Mouse (Mus musculus) mouse embryonic stem cell (cell line): ENCODE measurements around the gene Sin3b.
"Not testable (repeated sequence)": the region's sequence is repeated elsewhere in the genome, so short reads cannot be mapped to it uniquely, and the experiment has no call there.

Experiments used
- in situ Hi-C, 2 experiments: fragments of 300-500 bp; cut with MboI; formaldehyde crosslinking; loops; 1 replicate in 1 of 2; 3 replicates in 1 of 2; pipeline ENCODE4 v1.14.3; 2019 to 2020; ENCODE audit warnings: low sequenced_read_pairs in 2 of 2, low pct_unique_long_range_greater_than_20kb in 1 of 2, mixed read lengths in 1 of 2; ENCODE audit not compliant: unreplicated experiment in 1 of 2

Sin3b gene

GRCm38 (mm10) chr8:72722769-72723650, at the start of gene Sin3b:
Gene Sin3b (plus strand): TSS chr8:72723285.
- in situ Hi-C loops = no loop called here

- in situ Hi-C loops = no loop called here
These were observed 48.9 kb upstream of the Sin3b start for GRCm38 (mm10) chr8:72674184-72674583.

GRCm38 (mm10) chr8:72676436-72676835, 46.6 kb upstream of the Sin3b start:
- in situ Hi-C loops = no loop called here

- in situ Hi-C loops = not testable (repeated sequence)
These were observed 46.2 kb upstream of the Sin3b start for GRCm38 (mm10) chr8:72676844-72677243.

GRCm38 (mm10) chr8:72677331-72677730, 45.8 kb upstream of the Sin3b start:
- in situ Hi-C loops = no loop called here

GRCm38 (mm10) chr8:72680133-72680532, 43.0 kb upstream of the Sin3b start:
- in situ Hi-C loops = loop anchor here in 1 of 2 experiments (5.0 kb wide), 1 partner anchor 67 kb away; no protein-coding TSS in a partner anchor

- in situ Hi-C loops = loop anchor here in 1 of 2 experiments (5.0 kb wide), 1 partner anchor 65 kb away; no protein-coding TSS in a partner anchor
These were observed 40.9 kb upstream of the Sin3b start for GRCm38 (mm10) chr8:72682051-72682687.

GRCm38 (mm10) chr8:72683010-72683521, 40.0 kb upstream of the Sin3b start:
- in situ Hi-C loops = loop anchor here in 1 of 2 experiments (5.0 kb wide), 1 partner anchor 64 kb away; no protein-coding TSS in a partner anchor

- in situ Hi-C loops = loop anchor here in 1 of 2 experiments (5.0 kb wide), 1 partner anchor 64 kb away; no protein-coding TSS in a partner anchor
These were observed 39.4 kb upstream of the Sin3b start for GRCm38 (mm10) chr8:72683572-72684099.

GRCm38 (mm10) chr8:72698349-72698926, 24.6 kb upstream of the Sin3b start:
- in situ Hi-C loops = no loop called here

GRCm38 (mm10) chr8:72712569-72712968, 10.5 kb upstream of the Sin3b start:
- in situ Hi-C loops = no loop called here

- in situ Hi-C loops = no loop called here
These were observed 6.5 kb upstream of the Sin3b start for GRCm38 (mm10) chr8:72716594-72716993.

GRCm38 (mm10) chr8:72720541-72720940, 2.5 kb upstream of the Sin3b start:
- in situ Hi-C loops = no loop called here

GRCm38 (mm10) chr8:72723651-72724001, 541 bp downstream of the Sin3b start:
- in situ Hi-C loops = no loop called here

GRCm38 (mm10) chr8:72728636-72729035, 5.6 kb downstream of the Sin3b start:
- in situ Hi-C loops = no loop called here

- in situ Hi-C loops = no loop called here
These were observed 11.9 kb downstream of the Sin3b start for GRCm38 (mm10) chr8:72735001-72735400.

- in situ Hi-C loops = no loop called here
These were observed 13.8 kb downstream of the Sin3b start for GRCm38 (mm10) chr8:72736868-72737267.

GRCm38 (mm10) chr8:72746061-72746460, 23.0 kb downstream of the Sin3b start:
- in situ Hi-C loops = loop anchor here in 1 of 2 experiments (5.0 kb wide), 1 partner anchor 64 kb away; no protein-coding TSS in a partner anchor

GRCm38 (mm10) chr8:72749846-72750245, 26.8 kb downstream of the Sin3b start:
- in situ Hi-C loops = loop anchor here in 1 of 2 experiments (5.0 kb wide), 1 partner anchor 68 kb away; no protein-coding TSS in a partner anchor
